Mouse (Mus musculus): Measurements from ENCODE around the gene Jtb. TPM values are rescaled to one million over a fixed set of nuclear protein-coding genes. Genes with fewer than 3 reads are reported as not detected.
"Not testable (repeated sequence)": the region's sequence is repeated elsewhere in the genome, so short reads cannot be mapped to it uniquely, and the experiment has no call there.

The Jtb gene
- polyA plus RNA-seq, 1 experiment from 2014 or later = 111 TPM

DNA sequence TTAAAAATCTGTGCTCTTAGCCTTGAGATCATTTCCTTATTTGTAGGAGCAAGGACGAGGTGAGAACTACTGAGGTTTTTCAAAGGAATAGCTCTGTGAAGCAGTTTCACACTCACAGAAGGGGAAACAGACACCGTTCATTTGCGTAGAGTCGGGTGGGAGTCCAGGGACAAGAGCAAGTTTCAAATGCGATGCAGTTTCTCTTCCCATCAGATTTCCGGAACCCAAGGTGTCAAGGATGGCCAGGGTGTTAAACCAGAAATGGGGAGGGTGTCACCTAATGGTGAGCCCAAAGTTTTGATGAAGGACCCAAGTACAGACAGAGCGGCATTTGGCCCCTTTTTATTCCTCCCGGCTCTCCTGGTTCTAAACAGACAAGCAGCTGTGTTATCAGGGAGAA lies 322 bp upstream of the Jtb start:
- no peaks in the 10 kb centered on the region for H3K27me3 ChIP-seq
- H3K9me3 ChIP-seq (replicated peaks) = no peaks in the 10 kb centered on the region
- H3K9ac ChIP-seq = peak overlapping the region; percentile 89
- 21% methylated on average over 8 of the region's 8 CpGs for WGBS
- H3K4me3 ChIP-seq = peak overlapping the region; percentile 88
- peak overlapping the region; percentile 88 for H3K4me2 ChIP-seq
- H3K27ac ChIP-seq = no peak overlapping the region; the same call in 1 of the 2 replicates
- H3K4me1 ChIP-seq = peaks cover 8% of the 10 kb centered on the region
- peaks cover 22% of the 10 kb centered on the region for H3K36me3 ChIP-seq (ENCODE audit: poor library complexity, severe bottlenecking)
- no peak for ATAC-seq

DNA sequence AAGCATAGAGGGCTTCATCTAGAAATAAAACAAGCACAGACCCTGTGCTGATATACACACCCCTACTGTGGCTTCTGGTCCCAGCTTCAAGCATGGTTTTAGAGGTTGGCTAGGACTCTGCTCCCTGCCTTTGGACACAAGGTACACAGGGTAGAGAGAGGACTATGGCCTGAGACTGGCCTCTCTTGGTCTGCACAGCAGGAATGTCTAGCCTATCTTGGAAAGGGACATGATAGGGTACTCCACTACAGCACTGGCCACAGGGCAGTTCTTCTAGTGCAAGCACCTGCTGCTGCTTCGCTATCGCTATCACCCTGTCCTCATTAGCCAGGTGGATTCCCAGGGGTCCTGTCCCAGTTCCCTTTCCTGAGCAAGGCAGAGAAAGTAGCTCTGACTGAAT lies 9.9 kb downstream of the Jtb start:
- Histone ChIP-seq H3K4me2 (no peak overlapping the region), H3K4me1 (peaks cover 17% of the 10 kb centered on the region), H3K27me3 (no peaks in the 10 kb centered on the region), H3K36me3 (ENCODE audit: poor library complexity, severe bottlenecking) (peaks cover 7% of the 10 kb centered on the region), H3K27ac (no peak overlapping the region), H3K9ac (no peak overlapping the region), H3K4me3 (no peak overlapping the region), H3K9me3 (replicated peaks) (no peaks in the 10 kb centered on the region)
- no peak for ATAC-seq
- WGBS = 82% methylated on average over 2 of the region's 2 CpGs

DNA sequence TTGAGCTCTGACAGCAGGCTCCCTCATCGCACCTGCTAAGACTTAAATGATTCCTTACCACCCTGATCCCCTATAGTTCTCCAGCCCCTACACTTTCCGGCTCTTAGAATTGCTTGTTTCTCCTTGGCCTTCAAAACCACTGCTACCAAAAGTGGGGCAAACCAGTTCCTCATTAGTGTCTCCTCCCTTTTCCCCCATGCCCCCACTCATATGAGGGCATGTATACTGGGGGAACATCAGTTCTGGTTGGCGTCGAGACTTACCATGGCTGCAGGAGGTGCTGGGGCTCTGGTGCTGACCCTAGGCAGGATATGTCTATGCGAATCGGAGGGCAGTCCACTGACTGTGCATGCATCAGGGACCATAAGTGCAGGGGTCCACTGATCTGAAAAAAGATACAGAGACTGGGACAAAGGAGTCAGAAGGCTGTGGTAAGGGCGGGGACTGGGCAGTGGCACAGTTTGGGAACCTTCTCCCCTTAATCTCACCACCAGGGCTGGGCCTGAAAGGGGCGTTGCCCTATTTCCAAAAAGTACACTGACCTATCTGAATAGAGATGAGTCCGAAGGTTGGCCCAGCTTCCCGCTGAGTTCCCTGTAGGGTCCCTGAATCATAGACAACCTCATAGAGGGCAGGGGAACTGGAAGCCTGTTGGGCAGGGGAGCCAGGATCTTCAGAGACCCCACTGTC lies 10.4 kb downstream of the Jtb start:
- 82% methylated on average over 10 of the region's 10 CpGs for WGBS
- H3K27me3 ChIP-seq = no peaks in the 10 kb centered on the region

DNA sequence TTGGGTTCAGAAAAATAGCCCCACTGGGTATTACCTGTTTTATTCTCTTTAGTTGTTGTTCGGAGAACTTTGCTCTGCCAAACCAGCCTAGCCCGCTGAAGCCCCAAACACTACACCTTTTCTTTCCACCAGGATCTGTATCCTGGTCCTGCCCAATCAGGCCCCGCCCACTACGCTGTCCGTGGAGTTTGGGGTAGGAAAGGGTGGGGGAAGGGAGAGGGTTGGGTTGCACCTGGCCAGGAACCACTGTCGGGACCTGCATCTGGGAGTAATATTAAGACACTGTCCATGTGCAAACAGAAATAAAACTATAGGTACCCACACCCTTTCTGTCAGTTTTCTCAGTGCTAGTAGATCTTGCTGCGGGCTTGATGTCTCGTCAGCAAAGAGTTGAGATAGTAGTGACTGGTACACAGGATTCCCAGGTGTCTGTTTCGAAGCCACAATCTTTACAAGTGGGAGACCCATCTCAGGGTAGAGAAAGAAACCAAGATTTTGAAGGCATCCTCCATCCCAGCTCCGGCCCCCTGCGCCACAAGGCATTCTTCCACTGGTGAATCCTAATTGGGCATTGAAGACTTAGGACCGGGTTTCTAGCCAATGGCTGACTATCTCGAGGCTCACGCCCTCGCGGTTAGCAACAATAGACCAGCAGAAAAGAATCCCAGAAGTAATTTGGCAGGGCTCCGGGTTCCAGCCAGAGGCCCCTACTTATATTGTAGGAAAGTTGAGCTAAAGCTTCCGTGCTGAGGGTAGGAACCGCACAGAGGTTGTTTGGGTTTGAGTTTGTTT lies 11.8 kb downstream of the Jtb start, which contains the start of gene Creb3l4:
Creb3l4 (minus strand) TSS at position 529 of the 792 bp plus-strand sequence.
- Histone ChIP-seq H3K4me3 (peak within 1 kb of the TSS; percentile 33), H3K36me3 (ENCODE audit: poor library complexity, severe bottlenecking) (no peaks in the 10 kb centered on the region), H3K4me2 (peak within 1 kb of the TSS; percentile 65), H3K9ac (peak within 1 kb of the TSS; percentile 55), H3K27me3 (no peaks in the 10 kb centered on the region), H3K27ac (peak within 1 kb of the TSS; percentile 65), H3K9me3 (replicated peaks) (no peaks in the 10 kb centered on the region), H3K4me1 (peaks cover 20% of the 10 kb centered on the region)
- ATAC-seq = peak; percentile 77
- 3% methylated on average over 19 of the region's 19 CpGs for WGBS

More for the DNA sequence above, 10.4 kb downstream of the Jtb start:
- peaks cover 3% of the 10 kb centered on the region; the same call in 1 of the 2 replicates for H3K36me3 ChIP-seq (ENCODE audit: poor library complexity, severe bottlenecking)
- H3K9me3 ChIP-seq (replicated peaks) = no peaks in the 10 kb centered on the region
- ATAC-seq = no peak
- peaks cover 17% of the 10 kb centered on the region for H3K4me1 ChIP-seq
- no peak overlapping the region for H3K9ac ChIP-seq
- H3K4me3 ChIP-seq = no peak overlapping the region
- H3K27ac ChIP-seq = no peak overlapping the region
- no peak overlapping the region for H3K4me2 ChIP-seq

GRCm38 (mm10) chr3:90245406-90245805 lies 14.0 kb downstream of the Jtb start:
- no peak for ATAC-seq
- Histone ChIP-seq H3K36me3 (ENCODE audit: poor library complexity, severe bottlenecking) (0 out of 2 replicates have a peak, but pooled peaks cover under 1% of the 10 kb centered on the region), H3K4me2 (no peak overlapping the region), H3K4me3 (no peak overlapping the region), H3K4me1 (peaks cover 31% of the 10 kb centered on the region), H3K27ac (no peak overlapping the region), H3K9me3 (replicated peaks) (no peaks in the 10 kb centered on the region), H3K27me3 (no peaks in the 10 kb centered on the region), H3K9ac (no peak overlapping the region)
- 63% methylated on average over 2 of the region's 2 CpGs for WGBS

DNA sequence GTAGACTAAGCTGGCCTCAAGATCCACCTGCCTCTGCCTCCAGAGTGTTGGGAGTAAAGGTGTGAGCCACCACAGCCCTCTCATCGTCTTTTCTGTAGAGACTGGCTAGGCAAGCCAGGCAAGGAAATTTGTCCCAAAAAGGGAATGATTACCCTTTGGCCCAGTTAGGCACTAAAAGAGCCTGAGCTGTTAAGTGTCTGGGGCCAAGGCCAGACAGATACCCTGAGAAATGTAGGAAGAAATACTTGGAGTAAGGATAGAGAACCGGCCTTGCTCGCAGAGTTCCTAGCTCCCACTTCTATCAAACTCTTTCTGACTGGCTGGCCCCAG lies 16.2 kb downstream of the Jtb start:
- Histone ChIP-seq H3K27me3 (no peaks in the 10 kb centered on the region), H3K27ac (peak overlapping the region; percentile 77), H3K4me3 (peak overlapping the region; percentile 60), H3K4me2 (peak overlapping the region; percentile 82), H3K4me1 (peaks cover 34% of the 10 kb centered on the region), H3K9me3 (replicated peaks) (no peaks in the 10 kb centered on the region), H3K9ac (peak overlapping the region; percentile 80), H3K36me3 (ENCODE audit: poor library complexity, severe bottlenecking) (peaks cover 15% of the 10 kb centered on the region)
- peak; percentile 34 for ATAC-seq
- WGBS = under 1% methylated on average over 3 of the region's 3 CpGs

- peak within 1 kb of the TSS; percentile 60 for H3K4me3 ChIP-seq
- H3K9ac ChIP-seq = peak within 1 kb of the TSS; percentile 80
- H3K9me3 ChIP-seq (replicated peaks) = no peaks in the 10 kb centered on the region
- no peaks in the 10 kb centered on the region for H3K27me3 ChIP-seq
- H3K4me1 ChIP-seq = peaks cover 29% of the 10 kb centered on the region
- WGBS = 2% methylated on average over 44 of the region's 44 CpGs
- H3K36me3 ChIP-seq (ENCODE audit: poor library complexity, severe bottlenecking) = peaks cover 15% of the 10 kb centered on the region
- peak; percentile 96 for ATAC-seq
- H3K4me2 ChIP-seq = peak within 1 kb of the TSS; percentile 82
- H3K27ac ChIP-seq = peak within 1 kb of the TSS; percentile 77
These were observed 16.8 kb downstream of the Jtb start, which contains the start of gene Slc39a1 for GRCm38 (mm10) chr3:90247960-90248745. Gene Slc39a1, plus strand, starts transcription at chr3:90248172.

GRCm38 (mm10) chr3:90248746-90249100 lies 17.3 kb downstream of the Jtb start:
- Histone ChIP-seq H3K4me1 (peaks cover 25% of the 10 kb centered on the region), H3K4me3 (peak overlapping the region; percentile 60), H3K27me3 (no peaks in the 10 kb centered on the region), H3K4me2 (peak overlapping the region; percentile 82), H3K9me3 (replicated peaks) (no peaks in the 10 kb centered on the region), H3K36me3 (ENCODE audit: poor library complexity, severe bottlenecking) (peaks cover 15% of the 10 kb centered on the region), H3K27ac (peak overlapping the region; percentile 77), H3K9ac (peak overlapping the region; percentile 80)
- 5% methylated on average over 10 of the region's 10 CpGs for WGBS
- ATAC-seq = no peak

GRCm38 (mm10) chr3:90250791-90251190 lies 19.4 kb downstream of the Jtb start:
- peaks cover 30% of the 10 kb centered on the region for H3K4me1 ChIP-seq
- H3K27me3 ChIP-seq = no peaks in the 10 kb centered on the region
- no peak overlapping the region for H3K4me2 ChIP-seq
- H3K9me3 ChIP-seq (replicated peaks) = no peaks in the 10 kb centered on the region
- no peak for ATAC-seq
- no peak overlapping the region for H3K27ac ChIP-seq
- no peak overlapping the region for H3K9ac ChIP-seq
- WGBS = 90% methylated on average over 6 of the region's 6 CpGs
- peaks cover 15% of the 10 kb centered on the region for H3K36me3 ChIP-seq (ENCODE audit: poor library complexity, severe bottlenecking)
- H3K4me3 ChIP-seq = no peak overlapping the region

DNA sequence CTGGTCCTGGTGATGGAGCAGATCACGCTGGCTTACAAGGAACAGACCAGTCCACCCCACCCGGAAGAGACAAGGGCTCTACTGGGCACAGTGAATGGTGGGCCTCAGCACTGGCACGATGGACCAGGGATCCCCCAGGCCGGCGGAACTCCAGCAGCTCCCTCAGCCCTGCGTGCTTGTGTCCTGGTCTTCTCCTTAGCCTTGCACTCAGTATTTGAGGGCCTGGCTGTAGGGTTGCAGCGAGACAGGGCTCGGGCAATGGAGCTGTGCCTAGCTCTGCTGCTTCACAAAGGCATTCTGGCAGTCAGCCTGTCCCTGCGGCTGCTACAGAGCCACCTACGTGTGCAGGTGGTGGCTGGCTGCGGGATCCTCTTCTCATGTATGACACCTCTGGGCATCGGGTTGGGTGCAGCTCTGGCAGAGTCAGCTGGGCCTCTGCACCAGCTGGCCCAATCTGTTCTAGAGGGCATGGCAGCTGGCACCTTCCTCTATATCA lies 20.4 kb downstream of the Jtb start:
- WGBS = 93% methylated on average over 9 of the region's 12 CpGs
- not testable (repeated sequence) for H3K4me2 ChIP-seq; H3K9me3 ChIP-seq (replicated peaks); H3K27ac ChIP-seq; H3K27me3 ChIP-seq; H3K4me3 ChIP-seq; ATAC-seq; H3K9ac ChIP-seq
- peaks cover 15% of the 10 kb centered on the region for H3K36me3 ChIP-seq (ENCODE audit: poor library complexity, severe bottlenecking)
- H3K4me1 ChIP-seq = peaks cover 37% of the 10 kb centered on the region

- not testable (repeated sequence) for H3K9ac ChIP-seq; H3K4me2 ChIP-seq; H3K4me3 ChIP-seq; H3K27me3 ChIP-seq; ATAC-seq; H3K27ac ChIP-seq; H3K9me3 ChIP-seq (replicated peaks)
- WGBS = 97% methylated on average over 2 of the region's 2 CpGs
- Histone ChIP-seq H3K36me3 (ENCODE audit: poor library complexity, severe bottlenecking) (peaks cover 22% of the 10 kb centered on the region), H3K4me1 (peaks cover 34% of the 10 kb centered on the region)
These were observed 21.3 kb downstream of the Jtb start for GRCm38 (mm10) chr3:90252659-90253058.
